Mouse (Mus musculus) stomach, embryonic 14.5 days (tissue): Measurements from ENCODE around the gene Calm4. TPM values are rescaled to one million over a fixed set of nuclear protein-coding genes. Genes with fewer than 3 reads are reported as not detected.
"Not testable (repeated sequence)": the region's sequence is repeated elsewhere in the genome, so short reads cannot be mapped to it uniquely, and the experiment has no call there.

Experiments
- ATAC-seq: fragments of 200-750 bp; cut with Nextera tagmentation; 2 replicates; pipeline ENCODE4 v1.8.0; 2017; ENCODE audit warnings: low read depth, moderate TSS enrichment; ENCODE audit not compliant: insufficient number of reproducible peaks, insufficient read depth, low FRiP score
- H3K27ac ChIP-seq: fragments of 300-500 bp; sonication (generic); 2 replicates; pipeline ENCODE4 v1.5.1; 2014; ENCODE audit warnings: mild to moderate bottlenecking, low read length, moderate library complexity, mixed read lengths
- H3K27me3 ChIP-seq: fragments of 300-500 bp; sonication (generic); 2 replicates; pipeline ENCODE4 v1.6.1; 2014; ENCODE audit warnings: low read length, control low read depth, mixed read lengths; ENCODE audit not compliant: control insufficient read depth, insufficient read depth
- H3K36me3 ChIP-seq: fragments of 300-500 bp; sonication (generic); 2 replicates; pipeline ENCODE4 v1.6.1; 2014; ENCODE audit warnings: mild to moderate bottlenecking, control low read depth, low read length, moderate library complexity, mixed read lengths; ENCODE audit not compliant: control insufficient read depth, insufficient read depth
- H3K4me1 ChIP-seq: fragments of 300-500 bp; sonication (generic); 2 replicates; pipeline ENCODE4 v1.6.1; 2014; ENCODE audit warnings: low read length, control low read depth, mixed read lengths; ENCODE audit not compliant: control insufficient read depth, insufficient read depth
- H3K4me2 ChIP-seq: fragments of 300-500 bp; sonication (generic); replicated peaks from 2 replicates; pipeline ENCODE4 v1.6.1; 2014; ENCODE audit warnings: low read depth, low read length, control low read depth
- H3K4me3 ChIP-seq: fragments of 300-500 bp; sonication (generic); 2 replicates; pipeline ENCODE4 v1.5.1; 2014; ENCODE audit warnings: low read depth, low read length, control low read depth
- H3K9ac ChIP-seq: fragments of 300-500 bp; sonication (generic); replicated peaks from 2 replicates; pipeline ENCODE4 v1.6.1; 2014; ENCODE audit warnings: low read depth, mild to moderate bottlenecking, control low read depth, low read length, moderate library complexity, mixed read lengths
- H3K9me3 ChIP-seq: fragments of 300-500 bp; sonication (generic); 2 replicates; pipeline ENCODE4 v1.6.1; 2016; ENCODE audit warnings: low read depth, low read length, control low read depth; ENCODE audit not compliant: control insufficient read depth
- WGBS: fragments of 180-500 bp; shearing (Covaris S2); extraction: QIAGEN DNeasy Blood & Tissue Kit; methylation state at CpG from one replicate; pipeline ENCODE4 v1.1.7; 2014; 5-methylcytosine and 5-hydroxymethylcytosine counted together
- polyA plus RNA-seq: library from polyadenylated mRNA; unstranded; fragments of >200 nt; fragmentation: Nextera tagmentation; extraction: Ambion mirVana; gene quantifications from 2 replicates; pipeline ENCODE4 v1.2.1, GENCODE M21; 2014

Calm4 gene
- polyA plus RNA-seq, 1 experiment from 2014 or later = not detected

- H3K27ac ChIP-seq = no peak overlapping the region
- whole genome bisulfite sequencing = 83% methylated on average over 7 of the region's 7 CpGs
- H3K9me3 ChIP-seq = no peaks in the 10 kb centered on the region
- H3K9ac ChIP-seq = no peak overlapping the region
- ATAC-seq = no peak
- H3K4me3 ChIP-seq = no peak overlapping the region
- no peak overlapping the region for H3K4me2 ChIP-seq
- no peaks in the 10 kb centered on the region for H3K36me3 ChIP-seq
- H3K4me1 ChIP-seq = no peaks in the 10 kb centered on the region
- H3K27me3 ChIP-seq = no peaks in the 10 kb centered on the region
These were observed 30.3 kb upstream of the Calm4 start for GRCm38 (mm10) chr13:3807131-3807827.

- Histone ChIP-seq H3K9me3 (no peaks in the 10 kb centered on the region), H3K36me3 (no peaks in the 10 kb centered on the region), H3K27me3 (no peaks in the 10 kb centered on the region), H3K4me1 (no peaks in the 10 kb centered on the region), H3K4me3 (no peak overlapping the region), H3K9ac (no peak overlapping the region), H3K4me2 (no peak overlapping the region), H3K27ac (no peak overlapping the region)
- no peak for ATAC-seq
- WGBS = 65% methylated on average over 5 of the region's 5 CpGs
These were observed 19.4 kb upstream of the Calm4 start for GRCm38 (mm10) chr13:3818012-3818739.

- no peaks in the 10 kb centered on the region for H3K4me1 ChIP-seq
- H3K4me2 ChIP-seq = no peak overlapping the region
- no peaks in the 10 kb centered on the region for H3K36me3 ChIP-seq
- no peaks in the 10 kb centered on the region for H3K9me3 ChIP-seq
- no peak overlapping the region for H3K27ac ChIP-seq
- no peak overlapping the region for H3K4me3 ChIP-seq
- no peak for ATAC-seq
- WGBS = 42% methylated on average over 2 of the region's 2 CpGs
- H3K9ac ChIP-seq = no peak overlapping the region
- no peaks in the 10 kb centered on the region for H3K27me3 ChIP-seq
These were observed 18.8 kb upstream of the Calm4 start for GRCm38 (mm10) chr13:3818740-3819076.

- ATAC-seq = no peak
- WGBS = 55% methylated on average over 4 of the region's 4 CpGs
- no peak overlapping the region for H3K4me2 ChIP-seq
- H3K4me1 ChIP-seq = no peaks in the 10 kb centered on the region
- no peaks in the 10 kb centered on the region for H3K27me3 ChIP-seq
- no peak overlapping the region for H3K27ac ChIP-seq
- H3K4me3 ChIP-seq = no peak overlapping the region
- H3K9ac ChIP-seq = no peak overlapping the region
- H3K9me3 ChIP-seq = no peaks in the 10 kb centered on the region
- no peaks in the 10 kb centered on the region for H3K36me3 ChIP-seq
These were observed 15.5 kb upstream of the Calm4 start for GRCm38 (mm10) chr13:3822105-3822504.

- H3K27ac ChIP-seq = no peak overlapping the region
- no peak overlapping the region for H3K4me2 ChIP-seq
- H3K4me3 ChIP-seq = no peak overlapping the region
- H3K9me3 ChIP-seq = no peaks in the 10 kb centered on the region
- no peaks in the 10 kb centered on the region for H3K36me3 ChIP-seq
- no peaks in the 10 kb centered on the region for H3K4me1 ChIP-seq
- no peak overlapping the region for H3K9ac ChIP-seq
- no peak for ATAC-seq
- H3K27me3 ChIP-seq = no peaks in the 10 kb centered on the region
These were observed 11.8 kb upstream of the Calm4 start for GRCm38 (mm10) chr13:3825726-3826125.

- H3K27ac ChIP-seq = no peak overlapping the region
- WGBS = 71% methylated on average over 5 of the region's 5 CpGs
These were observed 6.0 kb upstream of the Calm4 start for GRCm38 (mm10) chr13:3831546-3831945.

GRCm38 (mm10) chr13:3831994-3832393 is 5.6 kb upstream of the Calm4 start:
- H3K36me3 ChIP-seq = no peaks in the 10 kb centered on the region
- H3K9ac ChIP-seq = no peak overlapping the region
- no peak overlapping the region for H3K4me3 ChIP-seq
- ATAC-seq = peak; percentile 46; the same call in 1 of the 2 replicates
- H3K4me2 ChIP-seq = no peak overlapping the region
- no peak overlapping the region for H3K27ac ChIP-seq
- no peaks in the 10 kb centered on the region for H3K9me3 ChIP-seq
- H3K27me3 ChIP-seq = no peaks in the 10 kb centered on the region
- 45% methylated on average over 1 of the region's 1 CpGs for WGBS
- H3K4me1 ChIP-seq = no peaks in the 10 kb centered on the region

More at GRCm38 (mm10) chr13:3831546-3831945, 6.0 kb upstream of the Calm4 start:
- H3K36me3 ChIP-seq = no peaks in the 10 kb centered on the region
- H3K27me3 ChIP-seq = no peaks in the 10 kb centered on the region
- H3K4me1 ChIP-seq = no peaks in the 10 kb centered on the region
- H3K9me3 ChIP-seq = no peaks in the 10 kb centered on the region
- H3K4me3 ChIP-seq = no peak overlapping the region
- no peak overlapping the region for H3K9ac ChIP-seq
- ATAC-seq = no peak
- no peak overlapping the region for H3K4me2 ChIP-seq

GRCm38 (mm10) chr13:3832450-3832849 is 5.1 kb upstream of the Calm4 start:
- H3K9me3 ChIP-seq = no peaks in the 10 kb centered on the region
- H3K9ac ChIP-seq = no peak overlapping the region
- no peaks in the 10 kb centered on the region for H3K27me3 ChIP-seq
- no peaks in the 10 kb centered on the region for H3K4me1 ChIP-seq
- no peak overlapping the region for H3K27ac ChIP-seq
- no peak overlapping the region for H3K4me2 ChIP-seq
- no peak for ATAC-seq
- no peak overlapping the region for H3K4me3 ChIP-seq
- H3K36me3 ChIP-seq = no peaks in the 10 kb centered on the region
- 42% methylated on average over 2 of the region's 2 CpGs for WGBS

- not testable (repeated sequence) for H3K4me3 ChIP-seq, H3K27ac ChIP-seq, H3K4me2 ChIP-seq, H3K27me3 ChIP-seq, H3K4me1 ChIP-seq, H3K9ac ChIP-seq, H3K36me3 ChIP-seq, H3K9me3 ChIP-seq, ATAC-seq
These were observed 3.9 kb upstream of the Calm4 start for GRCm38 (mm10) chr13:3833644-3834043.
